Mouse (Mus musculus) midbrain, postnatal 0 days (tissue): ENCODE results near the gene Kansl1. TPM values are rescaled to one million over a fixed set of nuclear protein-coding genes. Genes with fewer than 3 reads are reported as not detected.

Experiments used
- ATAC-seq: fragments of 200-750 bp; cut with Nextera tagmentation; 2 replicates; pipeline ENCODE4 v1.8.0; 2017; ENCODE audit warnings: moderate number of reproducible peaks, mild to moderate bottlenecking, moderate TSS enrichment, moderate library complexity; ENCODE audit not compliant: low FRiP score
- DNase-seq: peaks from one replicate; pipeline ENCODE4 v3.0.0-alpha.2; 2015; ENCODE audit warnings: low spot score
- H3K27ac ChIP-seq: fragments of 300-500 bp; sonication (generic); 2 replicates; pipeline ENCODE4 v1.5.1; 2014; ENCODE audit warnings: low read depth, mild to moderate bottlenecking, low read length, mixed read lengths
- H3K27me3 ChIP-seq: fragments of 300-500 bp; sonication (generic); 2 replicates; pipeline ENCODE4 v1.6.1; 2014; ENCODE audit warnings: low read length, control low read depth, mixed read lengths; ENCODE audit not compliant: insufficient read depth
- H3K36me3 ChIP-seq: fragments of 300-500 bp; sonication (generic); 2 replicates; pipeline ENCODE4 v1.6.1; 2014; ENCODE audit warnings: low read length, control low read depth, mixed read lengths; ENCODE audit not compliant: insufficient read depth
- H3K4me1 ChIP-seq: fragments of 300-500 bp; sonication (generic); 2 replicates; pipeline ENCODE4 v1.6.1; 2014; ENCODE audit warnings: mild to moderate bottlenecking, control low read depth, antibody characterized with exemption, low read length, mixed read lengths; ENCODE audit not compliant: insufficient read depth
- H3K4me2 ChIP-seq: fragments of 300-500 bp; sonication (generic); 2 replicates; pipeline ENCODE4 v1.6.1; 2014; ENCODE audit warnings: low read depth, mild to moderate bottlenecking, low read length, mixed read lengths; ENCODE audit not compliant: poor library complexity, severe bottlenecking
- H3K4me3 ChIP-seq: fragments of 300-500 bp; sonication (generic); 2 replicates; pipeline ENCODE4 v1.5.1; 2014; ENCODE audit warnings: low read depth, mild to moderate bottlenecking, low read length, moderate library complexity
- H3K9ac ChIP-seq: fragments of 300-500 bp; sonication (generic); replicated peaks from 2 replicates; pipeline ENCODE4 v1.6.1; 2014; ENCODE audit warnings: mild to moderate bottlenecking, low read length, moderate library complexity, mixed read lengths; ENCODE audit not compliant: poor library complexity, severe bottlenecking
- H3K9me3 ChIP-seq: fragments of 300-500 bp; sonication (generic); 2 replicates; pipeline ENCODE4 v1.6.1; 2016; ENCODE audit warnings: low read length, control low read depth
- CTCF ChIP-seq: IDR thresholded peaks from 2 replicates; pipeline ENCODE4 v1.5.1; 2016; ENCODE audit warnings: antibody characterized with exemption, mild to moderate bottlenecking
- WGBS: fragments of 180-500 bp; shearing (Covaris S2); extraction: QIAGEN DNeasy Blood & Tissue Kit; methylation state at CpG from one replicate; pipeline ENCODE4 v1.1.7; 2014; 5-methylcytosine and 5-hydroxymethylcytosine counted together
- polyA plus RNA-seq: library from polyadenylated mRNA; unstranded; fragments of >200 nt; fragmentation: Nextera tagmentation; extraction: Ambion mirVana; gene quantifications from 2 replicates; pipeline ENCODE4 v1.2.1, GENCODE M21; 2015
- total RNA-seq: library from RNA; depleted of rRNA; stranded (reverse); fragments of >200 nt; gene quantifications from 2 replicates; pipeline ENCODE4 v1.2.3, GENCODE M21; 2014

Kansl1 gene
- total and polyA plus RNA-seq, 2 experiments from 2014 or later = 22.0 to 82.3 TPM

GRCm38 (mm10) chr11:104412254-104412653 is 56.4 kb downstream of the Kansl1 start:
- H3K4me2 ChIP-seq = no peak overlapping the region
- no peaks in the 10 kb centered on the region for H3K27me3 ChIP-seq
- no peak overlapping the region for H3K9ac ChIP-seq
- no peak overlapping the region for H3K4me3 ChIP-seq
- no peak for ATAC-seq
- no peaks in the 10 kb centered on the region for H3K4me1 ChIP-seq
- no peak for TF ChIP-seq CTCF
- H3K9me3 ChIP-seq = no peaks in the 10 kb centered on the region
- H3K27ac ChIP-seq = no peak overlapping the region
- DNase-seq = no peak
- H3K36me3 ChIP-seq = no peaks in the 10 kb centered on the region

GRCm38 (mm10) chr11:104407391-104407790 is 61.3 kb downstream of the Kansl1 start:
- TF ChIP-seq CTCF = no peak
- WGBS = 29% methylated on average over 2 of the region's 2 CpGs
- no peaks in the 10 kb centered on the region for H3K4me1 ChIP-seq
- no peak overlapping the region for H3K4me3 ChIP-seq
- no peak overlapping the region for H3K4me2 ChIP-seq
- no peak overlapping the region for H3K27ac ChIP-seq
- ATAC-seq = no peak
- no peak overlapping the region for H3K9ac ChIP-seq
- peaks cover under 1% of the 10 kb centered on the region; the same call in 1 of the 2 replicates for H3K36me3 ChIP-seq
- no peaks in the 10 kb centered on the region for H3K27me3 ChIP-seq
- no peaks in the 10 kb centered on the region for H3K9me3 ChIP-seq
- no peak for DNase-seq

- no peak for ATAC-seq
Measured at GRCm38 (mm10) chr11:104400961-104401360, 67.7 kb downstream of the Kansl1 start.

GRCm38 (mm10) chr11:104399459-104400216 is 69.0 kb downstream of the Kansl1 start:
- ATAC-seq = no peak
- WGBS = 50% methylated on average over 4 of the region's 4 CpGs
- H3K27me3 ChIP-seq = no peaks in the 10 kb centered on the region
- H3K4me1 ChIP-seq = no peaks in the 10 kb centered on the region
- no peaks in the 10 kb centered on the region for H3K9me3 ChIP-seq
- H3K36me3 ChIP-seq = peaks cover 3% of the 10 kb centered on the region; the same call in 1 of the 2 replicates
- no peak overlapping the region for H3K4me3 ChIP-seq
- TF ChIP-seq CTCF = no peak
- H3K4me2 ChIP-seq = no peak overlapping the region
- no peak overlapping the region for H3K9ac ChIP-seq
- H3K27ac ChIP-seq = no peak overlapping the region
- DNase-seq = peak; percentile 13

More at GRCm38 (mm10) chr11:104400961-104401360, 67.7 kb downstream of the Kansl1 start:
- Histone ChIP-seq H3K4me3 (no peak overlapping the region), H3K4me2 (no peak overlapping the region), H3K27ac (peak overlapping the region; percentile 9; the same call in 1 of the 2 replicates), H3K36me3 (peaks cover 3% of the 10 kb centered on the region; the same call in 1 of the 2 replicates), H3K27me3 (no peaks in the 10 kb centered on the region), H3K9ac (no peak overlapping the region), H3K9me3 (no peaks in the 10 kb centered on the region), H3K4me1 (no peaks in the 10 kb centered on the region)
- WGBS = 34% methylated on average over 5 of the region's 5 CpGs
- no peak for TF ChIP-seq CTCF
- no peak for DNase-seq

GRCm38 (mm10) chr11:104395648-104396047 is 73.0 kb downstream of the Kansl1 start:
- 91% methylated on average over 2 of the region's 2 CpGs for WGBS
- DNase-seq = no peak
- no peaks in the 10 kb centered on the region for H3K36me3 ChIP-seq
- H3K27me3 ChIP-seq = no peaks in the 10 kb centered on the region
- TF ChIP-seq CTCF = no peak
- H3K27ac ChIP-seq = no peak overlapping the region
- H3K9ac ChIP-seq = no peak overlapping the region
- no peak overlapping the region for H3K4me2 ChIP-seq
- ATAC-seq = no peak
- H3K4me1 ChIP-seq = no peaks in the 10 kb centered on the region
- H3K9me3 ChIP-seq = no peaks in the 10 kb centered on the region
- no peak overlapping the region for H3K4me3 ChIP-seq

GRCm38 (mm10) chr11:104393196-104393595 is 75.5 kb downstream of the Kansl1 start:
- H3K27ac ChIP-seq = no peak overlapping the region
- 80% methylated on average over 6 of the region's 6 CpGs for WGBS
- H3K36me3 ChIP-seq = no peaks in the 10 kb centered on the region
- DNase-seq (peak; percentile 28), ATAC-seq (no peak)
- H3K9ac ChIP-seq = no peak overlapping the region
- H3K4me2 ChIP-seq = no peak overlapping the region
- H3K27me3 ChIP-seq = no peaks in the 10 kb centered on the region
- H3K4me3 ChIP-seq = no peak overlapping the region
- H3K9me3 ChIP-seq = no peaks in the 10 kb centered on the region
- TF ChIP-seq CTCF = no peak
- H3K4me1 ChIP-seq = no peaks in the 10 kb centered on the region
